Mouse (Mus musculus) adrenal gland (tissue): Measurements from ENCODE around the gene Itga7.

Experiments
- intact Hi-C: fragments of 180-260 bp; cut with DNase I; formaldehyde crosslinking; loops from one replicate; pipeline ENCODE4 v1.15.1; 2025
- long read RNA-seq, 2 experiments: library from polyadenylated mRNA; unstranded; transcript quantifications; one replicate each; pipeline ENCODE4 v2.0.0; 2020; ENCODE audit warnings: borderline replicate concordance in 1 of 2; ENCODE audit not compliant: insufficient replicate concordance in 1 of 2

Gene Itga7
- long read RNA-seq, experiment 1, full-length matches to known transcripts, result 1 of 2 reads
- long read RNA-seq, experiment 1, partial matches to known transcripts, result 1 of 2 reads
- long read RNA-seq, experiment 1, other reads (novel, unspliced or antisense), result 0 of 2 reads
- long read RNA-seq, experiment 2, result 0 reads

DNA sequence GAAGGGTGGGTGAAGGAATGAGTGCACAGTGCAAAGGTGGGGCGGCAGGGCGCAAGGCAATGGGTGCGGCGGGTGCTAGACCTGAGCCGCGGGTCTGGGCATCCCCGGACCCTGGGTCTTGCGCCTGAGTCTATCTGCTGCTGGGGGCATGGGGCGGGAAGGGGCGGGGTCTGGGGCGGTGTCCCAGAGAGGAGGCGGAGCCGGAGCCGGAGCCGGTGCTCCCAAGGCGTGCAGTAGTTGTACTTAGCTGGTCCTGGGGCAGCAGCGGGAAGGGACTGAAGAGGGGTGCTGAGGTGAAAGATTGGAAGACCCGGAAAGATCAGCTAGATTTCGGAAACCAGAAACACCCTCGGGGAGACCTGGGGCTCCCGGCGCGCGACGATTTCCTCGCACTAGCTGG is at the start of gene Itga7:
Gene Itga7 (plus strand): TSS at position 245 of the 400 bp plus-strand sequence.
- intact Hi-C loops, result no loop called here

DNA sequence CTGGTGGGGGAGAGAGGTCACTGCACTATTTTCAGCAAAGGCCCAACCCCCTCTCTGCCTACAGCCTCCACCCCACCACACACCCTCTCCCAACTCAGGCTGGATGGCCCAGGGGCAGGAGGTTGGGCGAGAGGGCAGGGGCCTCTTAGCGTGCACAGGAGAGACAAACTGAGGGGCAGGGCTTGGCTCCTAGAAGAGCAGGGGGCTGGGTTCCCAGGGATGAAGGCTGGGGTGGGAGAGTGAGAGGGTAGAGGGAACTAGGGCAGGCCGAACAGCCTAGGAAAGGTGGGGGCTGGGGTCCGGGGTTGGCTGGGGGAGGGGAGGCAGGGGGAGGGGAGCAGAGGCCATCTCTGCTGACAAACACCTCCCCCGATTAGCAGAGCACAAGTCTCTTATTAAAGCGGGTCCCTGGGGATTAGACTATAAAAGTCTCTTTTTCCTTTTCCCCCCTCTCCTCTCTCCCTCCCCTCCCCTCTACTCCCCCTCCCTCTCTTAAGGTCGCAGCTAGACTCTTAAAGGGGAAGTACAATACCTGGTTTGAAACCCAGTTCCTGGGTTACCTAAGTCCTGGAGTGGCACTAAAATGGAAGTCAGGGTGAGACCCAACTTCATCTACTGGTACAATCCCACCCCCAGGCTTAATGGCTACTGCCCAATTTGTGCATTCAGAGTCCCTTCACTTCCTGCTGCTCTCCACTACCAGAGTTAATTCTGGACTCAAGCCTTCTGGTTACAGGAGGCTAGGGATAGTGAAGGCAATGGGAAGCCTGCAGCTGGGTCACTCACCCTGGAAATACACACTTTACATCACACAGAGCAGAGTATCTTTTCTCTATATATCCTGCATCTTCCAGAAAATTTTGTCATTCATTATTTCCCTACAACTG is 44.4 kb upstream of the Itga7 start:
- intact Hi-C loops, result no loop called here

DNA sequence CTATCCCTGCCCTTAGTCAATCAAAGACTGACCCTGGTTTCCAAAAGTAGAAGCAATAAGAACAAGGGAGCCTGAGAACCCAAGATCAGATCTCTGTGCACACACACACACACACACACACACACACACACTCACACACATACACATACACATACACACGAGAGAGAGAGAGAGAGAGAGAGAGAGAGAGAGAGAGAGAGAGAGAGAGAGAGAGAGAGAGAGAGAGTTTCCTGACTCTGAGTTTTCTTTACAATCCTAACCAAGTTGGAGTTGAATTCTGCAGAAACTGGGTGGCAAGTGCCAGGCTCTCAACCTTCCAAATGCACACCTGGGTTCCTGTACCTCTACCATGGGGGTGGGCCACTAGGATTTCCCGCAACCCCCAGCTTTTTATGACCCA is 43.8 kb upstream of the Itga7 start:
- intact Hi-C loops, result no loop called here

DNA sequence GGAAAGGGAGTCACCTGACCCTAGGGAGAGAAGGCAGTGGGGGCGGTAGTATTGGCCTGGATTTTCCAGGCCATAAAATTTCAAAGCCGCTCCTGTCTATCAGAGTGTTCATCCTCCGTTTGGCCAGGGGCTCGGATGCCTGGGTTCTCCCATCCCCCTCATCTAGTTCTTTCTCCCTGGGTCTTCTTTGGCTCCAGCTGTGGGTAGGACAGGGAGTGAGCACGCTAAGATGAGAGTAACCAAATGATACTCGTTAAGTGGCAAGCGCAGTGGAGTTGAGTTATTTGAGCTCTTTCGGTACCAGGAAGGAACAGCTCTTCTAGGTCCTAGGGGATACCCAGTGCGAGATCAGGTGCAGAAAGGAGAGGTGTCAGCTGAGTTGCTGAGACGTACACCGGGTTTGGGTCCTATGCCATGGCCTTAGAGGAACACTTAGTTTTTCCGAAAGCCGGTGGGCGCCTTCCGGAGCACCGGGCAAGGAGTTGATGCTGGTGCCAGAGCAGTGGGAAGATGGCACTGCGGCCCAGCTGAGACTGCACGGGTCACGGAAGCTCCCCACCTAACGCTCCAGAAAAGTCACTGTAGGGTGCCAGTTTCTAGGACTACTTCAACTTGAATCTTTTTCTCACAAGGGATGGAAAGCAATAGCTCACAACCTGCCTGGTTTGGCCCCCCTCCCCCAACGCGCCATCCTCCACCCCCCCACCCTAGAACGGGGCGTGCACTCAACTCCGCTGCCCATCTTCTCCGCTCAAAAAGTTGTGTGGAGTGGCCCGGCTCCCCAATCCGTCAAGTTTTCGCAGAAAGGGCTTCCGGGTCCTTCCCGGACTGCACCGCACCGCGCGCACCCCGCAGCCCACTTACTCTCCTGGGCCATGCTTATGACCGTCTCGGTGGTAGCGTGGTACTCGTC is 43.0 kb upstream of the Itga7 start:
- intact Hi-C loops, result no loop called here

DNA sequence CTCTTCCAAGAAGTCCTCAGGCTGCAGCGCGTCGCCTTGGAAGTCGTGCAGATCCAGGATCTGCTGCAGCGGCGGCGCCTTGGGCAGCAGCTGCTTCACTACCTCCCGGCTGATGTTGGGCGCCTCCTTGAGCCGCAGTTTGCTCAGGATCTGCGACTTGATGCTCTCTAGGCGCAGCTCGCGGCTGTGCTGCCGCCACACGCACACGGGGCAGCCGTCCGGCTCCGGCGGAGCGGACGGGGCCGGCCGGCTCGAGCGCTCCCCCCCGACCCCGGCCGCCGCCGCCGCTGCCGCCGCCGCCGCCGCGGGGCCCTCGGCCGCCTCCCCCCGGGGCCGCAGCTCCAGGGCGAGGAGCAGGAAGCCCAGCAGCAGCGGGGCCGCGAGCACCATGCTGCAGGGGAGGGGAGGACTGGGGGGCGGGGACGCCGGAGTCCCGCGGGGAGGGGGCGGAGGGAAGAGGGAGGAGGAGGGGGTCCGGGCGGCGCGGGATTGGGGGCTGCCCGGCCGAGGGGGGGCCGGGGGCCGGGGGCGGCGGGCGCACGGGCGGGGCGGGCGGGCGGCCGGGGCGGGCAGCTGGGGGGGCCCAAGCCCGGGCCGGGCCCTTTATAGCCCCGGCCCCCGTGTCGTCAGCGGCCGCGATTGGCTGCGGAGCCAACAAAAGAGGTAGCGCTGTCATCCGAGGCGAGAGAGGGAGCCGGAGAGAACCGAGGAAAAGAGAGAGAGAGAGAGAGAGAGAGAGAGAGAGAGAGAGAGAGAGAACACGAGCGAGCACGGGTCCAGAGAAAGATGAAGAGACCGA is 42.1 kb upstream of the Itga7 start, which contains the start of gene Gdf11:
Gene Gdf11 (minus strand): TSS at position 423 of the 799 bp plus-strand sequence.
- intact Hi-C loops, result no loop called here

DNA sequence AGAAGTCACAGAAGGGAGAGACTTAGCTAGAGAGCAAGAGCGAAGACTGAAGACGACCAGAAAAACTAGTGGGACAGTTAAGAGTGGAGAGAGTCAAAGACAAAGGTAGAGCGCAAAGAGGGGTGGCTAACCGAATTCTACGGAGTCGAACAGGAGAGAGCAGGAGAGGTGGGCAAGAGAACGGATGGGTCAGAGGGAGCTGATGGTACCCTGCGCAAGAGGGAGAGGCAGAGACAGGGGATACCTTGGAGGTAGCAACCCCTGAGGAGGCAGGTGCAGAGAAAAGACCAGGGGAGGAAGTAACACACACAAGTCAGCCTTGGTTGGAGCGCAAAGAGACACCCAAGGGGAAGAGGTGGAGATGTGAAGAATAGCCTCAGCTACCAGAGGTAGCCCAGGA is 41.4 kb upstream of the Itga7 start:
- intact Hi-C loops, result no loop called here

DNA sequence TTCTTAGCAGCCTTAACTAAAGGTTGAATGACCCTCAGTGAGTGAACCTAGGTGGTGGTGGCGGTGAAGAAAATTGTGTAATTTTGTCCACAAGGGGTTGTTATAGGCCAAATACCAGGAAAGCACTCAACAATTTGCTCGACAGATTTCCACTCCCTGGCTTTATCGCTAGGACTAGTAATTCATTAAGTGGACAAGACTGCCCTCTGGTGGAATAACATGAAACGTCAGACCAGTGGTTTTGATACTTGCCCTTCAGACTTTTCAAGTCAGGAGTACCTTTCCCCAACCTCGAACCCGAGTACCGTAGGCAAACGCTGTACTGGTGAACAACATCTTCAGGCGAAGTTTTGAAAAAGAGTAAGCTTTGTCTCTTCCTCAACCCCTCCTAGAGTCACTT is 38.2 kb upstream of the Itga7 start:
- intact Hi-C loops, result loop anchor here (2.0 kb wide), 2 partner anchors 51 to 165 kb away; no protein-coding TSS in a partner anchor

DNA sequence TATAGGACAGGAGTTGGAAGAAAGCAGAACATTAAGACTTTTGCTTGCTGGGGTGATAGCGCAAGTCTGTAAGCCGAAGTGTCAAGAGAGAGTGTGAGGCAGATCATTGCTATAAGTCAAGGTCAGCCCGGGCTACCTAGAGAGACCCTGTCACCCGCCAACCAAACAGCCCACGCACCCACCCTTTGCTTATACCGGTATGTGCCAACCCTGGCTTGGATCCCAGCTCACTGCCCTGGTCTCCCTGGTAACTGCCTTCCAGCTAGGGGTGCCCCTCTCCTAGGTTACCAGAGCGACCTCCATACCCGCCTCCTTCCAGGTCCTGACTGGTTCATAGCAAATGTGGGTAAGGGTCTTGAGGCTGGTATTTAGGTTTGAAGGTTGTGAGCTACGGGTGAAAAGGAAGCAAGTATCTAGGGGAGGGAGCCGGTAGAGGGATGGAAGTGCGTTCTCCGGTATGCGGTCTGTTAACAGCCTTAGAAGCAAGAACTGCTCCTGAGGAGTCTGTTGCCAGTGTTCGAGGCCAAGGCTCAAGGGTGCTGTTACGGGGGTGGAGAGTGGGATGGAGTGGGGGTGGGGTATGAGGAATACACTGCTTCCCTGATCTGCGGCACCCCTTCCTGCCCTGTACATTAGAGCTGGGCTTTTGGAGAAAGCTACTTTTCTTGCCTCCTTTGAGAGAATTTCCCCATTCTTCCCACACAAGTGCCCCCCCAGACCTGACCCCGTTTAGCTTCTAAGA is 37.5 kb upstream of the Itga7 start:
- intact Hi-C loops, result loop anchor here (2.0 kb wide), 2 partner anchors 51 to 165 kb away; no protein-coding TSS in a partner anchor

DNA sequence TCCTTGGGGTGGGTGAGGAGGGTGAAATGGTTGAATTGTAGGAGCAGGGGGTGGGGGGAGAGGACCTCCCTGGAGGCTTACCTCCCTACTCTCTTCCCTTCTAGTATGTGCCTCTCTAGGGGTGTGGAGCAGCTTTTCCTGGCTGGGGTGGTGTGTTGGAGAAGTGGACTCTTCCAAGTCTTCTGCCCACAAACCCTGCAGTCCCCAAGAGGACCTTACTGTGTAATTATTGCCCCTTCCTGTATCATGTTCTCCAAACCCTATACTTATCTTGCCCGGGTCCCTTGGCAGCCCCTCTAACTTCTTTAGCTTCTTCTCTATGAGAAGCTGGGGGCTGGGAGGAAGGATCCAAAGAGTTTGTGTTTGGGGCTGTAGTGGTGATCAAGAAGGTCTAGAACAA is 36.8 kb upstream of the Itga7 start:
- intact Hi-C loops, result no loop called here

DNA sequence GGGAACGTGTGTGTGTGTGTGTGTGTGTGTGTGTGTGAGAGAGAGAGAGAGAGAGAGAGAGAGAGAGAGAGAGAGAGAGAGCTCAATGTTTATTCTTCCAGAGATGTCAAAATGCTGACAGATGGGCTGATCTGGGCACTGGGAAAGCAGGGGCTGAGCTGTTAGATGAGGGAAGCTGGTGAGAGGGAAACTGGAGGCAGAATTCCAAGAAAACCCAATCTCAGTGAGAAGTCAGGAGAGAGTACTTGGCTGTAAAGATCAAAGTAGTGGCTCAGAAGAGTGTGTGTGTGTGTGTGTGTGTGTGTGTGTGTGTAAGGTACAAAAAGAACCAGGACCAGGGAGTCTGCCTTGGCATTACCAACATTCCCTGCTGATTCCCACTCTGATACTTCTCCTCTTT is 36.1 kb upstream of the Itga7 start:
- intact Hi-C loops, result no loop called here

DNA sequence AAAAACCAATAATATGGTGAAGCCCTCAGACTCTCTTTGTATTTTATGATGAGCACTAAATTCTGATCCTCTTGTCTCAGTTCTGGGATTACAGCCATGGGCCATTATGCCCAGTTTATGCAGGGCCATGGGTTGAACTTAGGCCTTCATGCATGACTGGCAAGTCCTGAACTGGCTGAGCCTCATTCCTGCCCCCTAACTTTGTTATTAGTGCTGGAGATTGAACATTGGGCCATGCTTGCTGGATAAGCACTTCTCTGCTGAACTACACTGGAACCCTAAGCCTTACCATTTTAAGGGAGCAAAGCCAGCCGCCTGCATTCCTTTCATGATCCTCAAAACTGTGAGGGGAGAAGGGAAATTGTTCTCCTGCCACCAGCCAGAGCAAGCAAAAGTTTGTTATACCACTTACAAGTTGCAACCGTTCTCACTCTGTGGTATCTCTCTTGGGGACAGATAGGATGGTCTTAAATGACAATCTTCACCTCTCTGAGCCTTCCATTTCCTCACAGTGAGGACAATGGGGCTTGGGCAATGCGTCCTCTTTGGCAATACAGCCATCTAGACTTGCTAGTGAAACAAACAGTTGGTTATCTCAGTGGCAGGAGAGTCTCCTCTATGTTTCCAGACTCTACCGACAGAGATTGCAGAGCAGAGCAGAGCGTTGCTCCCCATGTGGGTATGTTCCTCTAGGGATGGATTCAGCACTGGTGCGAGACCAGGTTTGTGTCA is 33.7 kb upstream of the Itga7 start:
- intact Hi-C loops, result no loop called here

DNA sequence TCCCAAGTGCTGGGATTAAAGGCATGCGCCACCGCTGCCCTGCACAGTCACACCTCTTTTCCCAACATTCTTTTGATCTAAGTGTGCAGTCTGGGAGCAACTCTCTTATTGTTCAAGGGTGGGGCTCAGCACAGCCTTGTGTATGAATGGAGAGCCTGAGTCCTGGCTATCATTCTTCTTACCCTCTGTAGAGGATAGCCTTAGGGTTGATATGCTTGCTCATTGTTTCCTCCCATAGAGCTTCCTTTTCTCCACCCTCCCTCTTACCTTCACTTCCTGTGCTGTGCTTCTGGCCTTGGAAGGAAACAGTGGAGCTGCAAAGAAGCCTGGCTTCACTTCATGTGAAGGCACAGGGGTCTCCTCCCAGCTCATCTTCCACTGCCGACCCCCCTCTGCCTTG is 32.9 kb upstream of the Itga7 start, which contains the start of gene Cd63:
Gene Cd63 (plus strand): TSS at position 292 of the 400 bp plus-strand sequence.
- intact Hi-C loops, result no loop called here

DNA sequence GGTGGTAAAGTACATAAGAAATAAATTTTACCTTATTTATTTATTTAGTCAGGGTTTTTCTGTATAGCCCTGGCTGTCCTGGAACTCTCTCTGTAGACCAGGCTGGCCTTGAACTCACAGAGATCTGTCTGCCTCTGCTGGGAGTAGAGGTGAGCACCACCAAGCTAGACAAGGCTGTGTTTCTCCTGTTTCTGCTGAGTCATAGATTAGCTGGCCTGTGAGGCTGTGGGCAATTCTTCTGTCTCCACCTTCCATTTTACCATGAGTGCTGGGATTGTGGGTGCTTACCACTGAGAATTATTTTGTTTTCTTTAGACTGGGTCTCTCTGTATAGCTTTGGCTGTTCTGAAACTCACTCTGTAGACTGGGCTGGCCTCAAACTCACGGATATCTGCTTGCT is 32.2 kb upstream of the Itga7 start:
- intact Hi-C loops, result no loop called here

DNA sequence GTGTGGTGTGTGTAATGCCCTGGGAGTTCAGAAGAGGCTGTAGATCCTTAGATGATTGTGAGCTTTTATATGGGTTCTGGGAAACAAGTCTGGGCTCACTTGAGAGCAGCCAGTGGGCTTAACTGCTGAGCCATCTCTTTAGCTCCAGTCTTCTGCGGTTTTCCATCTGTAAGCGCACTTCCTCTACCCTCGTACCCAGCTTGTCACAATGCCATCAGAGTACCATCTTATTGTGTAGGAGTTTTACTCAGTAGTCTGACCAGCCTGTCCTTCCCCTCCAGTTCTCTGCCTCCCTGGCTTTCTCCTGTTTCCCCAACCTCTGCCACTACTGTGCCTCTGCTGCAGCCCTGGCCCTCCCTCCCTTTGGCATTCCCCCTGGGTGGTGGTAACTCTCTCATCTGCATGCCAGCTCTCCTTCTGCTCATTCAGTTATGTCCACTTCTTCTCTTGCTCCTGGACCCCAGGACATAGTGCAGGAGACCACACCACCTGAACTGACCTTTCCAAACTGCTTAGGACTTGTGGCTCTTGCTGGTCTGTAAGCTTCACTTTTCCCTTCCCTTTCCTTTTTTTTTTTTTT is 31.1 kb upstream of the Itga7 start:
- intact Hi-C loops, result no loop called here

DNA sequence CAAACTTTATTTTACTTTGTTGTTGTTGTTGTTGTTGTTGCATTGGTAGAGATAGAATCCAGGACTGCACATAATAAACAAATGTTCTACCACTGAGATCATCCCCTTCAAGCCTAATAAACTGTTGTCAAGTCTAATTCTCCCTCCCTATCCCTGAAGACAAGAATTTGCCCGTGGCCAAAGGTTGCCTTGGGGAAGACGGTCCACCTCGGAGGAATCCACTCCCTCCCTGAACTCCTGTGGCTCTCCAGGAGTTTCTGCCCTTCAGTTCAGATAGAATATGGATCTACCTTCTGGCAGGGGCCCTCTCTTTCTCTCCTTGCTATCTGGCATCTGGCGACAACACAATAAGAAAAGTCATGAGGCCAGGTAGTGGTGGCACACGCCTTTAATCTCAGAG is 28.8 kb upstream of the Itga7 start:
- intact Hi-C loops, result no loop called here

DNA sequence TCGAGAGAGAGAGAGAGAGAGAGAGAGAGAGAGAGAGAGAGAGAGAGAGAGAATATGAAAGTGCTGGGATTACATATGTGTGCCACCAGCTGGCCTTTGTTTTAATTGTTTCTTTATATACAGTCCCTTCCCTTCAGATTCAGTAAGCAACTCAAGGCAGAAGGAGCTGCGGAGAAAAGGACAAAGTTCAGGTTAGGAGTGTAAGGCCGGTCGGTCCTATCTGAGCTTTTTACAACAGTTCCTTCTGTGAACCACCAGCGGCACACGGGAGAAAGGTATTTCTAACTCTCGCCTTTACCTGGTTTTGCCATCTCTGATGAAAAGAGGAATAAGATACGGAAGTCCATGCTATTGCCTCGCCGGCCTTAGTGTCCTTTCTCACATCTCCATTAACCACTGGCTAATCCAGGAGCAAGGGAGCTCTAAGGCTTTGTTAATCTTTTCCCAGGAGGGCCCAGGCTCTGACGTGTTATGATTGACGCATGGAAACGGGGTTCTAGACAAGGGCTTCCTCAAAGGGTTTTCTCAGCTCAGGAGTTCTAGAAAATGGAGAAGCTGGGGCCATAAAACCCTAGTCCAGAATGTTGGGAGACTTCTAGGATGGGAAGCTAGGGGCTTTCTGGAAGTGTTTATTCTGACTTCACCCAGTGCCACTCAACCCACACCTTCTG is 24.7 kb upstream of the Itga7 start:
- intact Hi-C loops, result no loop called here

DNA sequence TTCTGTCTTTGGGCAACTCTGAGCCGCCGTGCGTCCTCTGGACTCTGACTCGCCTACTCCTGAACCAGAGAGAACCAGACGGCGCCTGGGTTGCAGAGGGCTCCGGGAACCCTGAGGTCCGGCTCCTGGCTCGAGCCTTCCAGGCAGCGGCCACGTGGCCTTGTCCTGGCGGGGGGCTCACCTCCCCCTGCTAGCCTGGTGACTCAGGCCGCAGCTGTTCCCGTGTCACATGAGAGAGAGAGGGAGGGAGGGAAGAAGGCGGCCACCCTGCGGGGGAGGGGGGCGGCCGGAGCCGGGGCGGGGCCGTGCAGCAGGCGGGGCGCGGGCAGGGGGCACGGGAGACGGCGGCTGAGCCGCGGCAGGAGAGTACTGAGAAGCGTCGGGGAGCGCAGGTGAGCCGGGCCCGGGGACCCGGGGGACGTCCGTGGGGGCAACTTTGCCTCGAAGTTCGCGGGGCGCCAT is 24.0 kb upstream of the Itga7 start:
- intact Hi-C loops, result no loop called here
